Mouse (Mus musculus): Measurements from ENCODE around the gene Sap25.
A peak's percentile ranks its signal among the peaks of the same experiment; 100 is the strongest.
"Not testable (repeated sequence)": the region's sequence is repeated elsewhere in the genome, so short reads cannot be mapped to it uniquely, and the experiment has no call there.

Gene Sap25

GRCm38 (mm10) chr5:137641054-137641453 lies at the start of gene Sap25:
Sap25 (plus strand) TSS chr5:137641334.
- peak; percentile 74 for DNase-seq (ENCODE audit: low spot score)

GRCm38 (mm10) chr5:137595921-137596320 lies 45.2 kb upstream of the Sap25 start:
- DNase-seq (ENCODE audit: low spot score), result no peak

- no peak for DNase-seq (ENCODE audit: low spot score)
These were observed 44.4 kb upstream of the Sap25 start for GRCm38 (mm10) chr5:137596601-137597261.

- DNase-seq (ENCODE audit: low spot score), result no peak
These were observed 43.5 kb upstream of the Sap25 start for GRCm38 (mm10) chr5:137597625-137598024.

- no peak for DNase-seq (ENCODE audit: low spot score)
These were observed 42.9 kb upstream of the Sap25 start for GRCm38 (mm10) chr5:137598100-137598826.

- no peak for DNase-seq (ENCODE audit: low spot score)
These were observed 41.5 kb upstream of the Sap25 start for GRCm38 (mm10) chr5:137599600-137599999.

GRCm38 (mm10) chr5:137600281-137600618 lies 40.9 kb upstream of the Sap25 start:
- peak; percentile 59 for DNase-seq (ENCODE audit: low spot score)

GRCm38 (mm10) chr5:137600619-137601364 lies 40.3 kb upstream of the Sap25 start, which contains the start of gene Mospd3:
Mospd3 (minus strand) TSS chr5:137601058.
- DNase-seq (ENCODE audit: low spot score), result peak; percentile 98

GRCm38 (mm10) chr5:137601365-137601729 lies 39.8 kb upstream of the Sap25 start:
- DNase-seq (ENCODE audit: low spot score), result no peak

- no peak for DNase-seq (ENCODE audit: low spot score)
These were observed 33.1 kb upstream of the Sap25 start for GRCm38 (mm10) chr5:137607860-137608653.

GRCm38 (mm10) chr5:137608654-137609190 lies 32.4 kb upstream of the Sap25 start:
- DNase-seq (ENCODE audit: low spot score), result no peak

GRCm38 (mm10) chr5:137609292-137609691 lies 31.8 kb upstream of the Sap25 start:
- no peak for DNase-seq (ENCODE audit: low spot score)

GRCm38 (mm10) chr5:137610056-137610455 lies 31.1 kb upstream of the Sap25 start:
- no peak for DNase-seq (ENCODE audit: low spot score)

GRCm38 (mm10) chr5:137610548-137611244 lies 30.4 kb upstream of the Sap25 start:
- peak; percentile 86 for DNase-seq (ENCODE audit: low spot score)

GRCm38 (mm10) chr5:137611245-137611602 lies 29.9 kb upstream of the Sap25 start:
- DNase-seq (ENCODE audit: low spot score), result peak; percentile 82

- no peak for DNase-seq (ENCODE audit: low spot score)
These were observed 28.1 kb upstream of the Sap25 start for GRCm38 (mm10) chr5:137613076-137613475.

- DNase-seq (ENCODE audit: low spot score), result no peak
These were observed 27.6 kb upstream of the Sap25 start, which contains the start of gene Pcolce for GRCm38 (mm10) chr5:137613550-137613949. Pcolce (minus strand) TSS chr5:137613784.

GRCm38 (mm10) chr5:137614921-137615320 lies 26.2 kb upstream of the Sap25 start:
- not testable (repeated sequence) for DNase-seq (ENCODE audit: low spot score)

GRCm38 (mm10) chr5:137615347-137615746 lies 25.8 kb upstream of the Sap25 start:
- DNase-seq (ENCODE audit: low spot score), result no peak

- DNase-seq (ENCODE audit: low spot score), result no peak
These were observed 17.1 kb upstream of the Sap25 start for GRCm38 (mm10) chr5:137623937-137624530.

- DNase-seq (ENCODE audit: low spot score), result peak; percentile 63
These were observed 13.1 kb upstream of the Sap25 start for GRCm38 (mm10) chr5:137627991-137628390.
